Mouse (Mus musculus): Measurements from ENCODE around the gene Ap2a1. TPM values are rescaled to one million over a fixed set of nuclear protein-coding genes. Genes with fewer than 3 reads are reported as not detected.

The Ap2a1 gene
- polyA plus RNA-seq, 1 experiment: 48.1 TPM

DNA sequence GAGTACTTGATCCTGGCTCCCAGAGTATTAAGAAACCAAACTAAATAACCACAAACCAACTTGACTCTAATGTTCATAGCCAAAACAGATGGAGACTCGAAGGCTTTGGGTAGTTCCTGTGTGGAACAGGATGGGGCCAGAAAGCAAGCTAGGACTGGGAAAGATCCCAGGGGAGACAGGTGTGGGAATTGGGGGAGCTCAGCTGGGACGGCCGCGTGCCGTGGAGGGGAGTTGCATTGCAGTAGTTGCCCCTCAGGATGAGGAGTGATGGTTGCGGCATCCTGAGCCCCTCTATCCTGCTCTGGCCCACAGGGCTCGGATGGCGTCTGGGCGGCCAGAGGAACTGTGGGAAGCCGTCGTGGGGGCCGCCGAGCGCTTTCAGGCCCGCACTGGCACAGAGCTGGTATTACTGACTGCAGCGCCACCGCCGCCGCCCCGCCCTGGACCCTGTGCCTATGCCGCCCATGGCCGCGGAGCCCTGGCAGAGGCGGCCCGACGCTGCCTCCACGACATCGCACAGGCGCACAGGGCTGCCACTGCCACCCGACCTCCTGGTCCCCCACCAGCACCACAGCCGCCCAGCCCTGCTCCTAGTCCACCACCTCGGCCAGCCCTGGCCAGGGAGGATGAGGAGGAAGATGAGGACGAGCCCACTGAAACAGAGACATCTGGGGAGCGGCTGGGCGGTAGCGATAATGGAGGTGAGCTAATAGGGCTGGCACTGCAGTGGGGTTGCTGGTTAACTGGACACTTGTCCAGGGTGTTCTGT, 76.9 kb downstream of the Ap2a1 start:
- Histone ChIP-seq H3K4me1 (ENCODE audit: control insufficient read depth) (peaks cover 93% of the 10 kb centered on the region), H3K36me3 (ENCODE audit: control insufficient read depth) (peaks cover 33% of the 10 kb centered on the region), H3K9me3 (ENCODE audit: control insufficient read depth, low read length) (no peaks in the 10 kb centered on the region), H3K4me3 (replicated peaks) (peak overlapping the region; percentile 29), H3K27me3 (ENCODE audit: control insufficient read depth) (no peaks in the 10 kb centered on the region)
- TF ChIP-seq TAL1 (IDR thresholded peaks at IDR 0.05; ENCODE audit: low read length): no peak
- no peak for TF ChIP-seq GATA1 (IDR thresholded peaks at IDR 0.05; ENCODE audit: low read length)

DNA sequence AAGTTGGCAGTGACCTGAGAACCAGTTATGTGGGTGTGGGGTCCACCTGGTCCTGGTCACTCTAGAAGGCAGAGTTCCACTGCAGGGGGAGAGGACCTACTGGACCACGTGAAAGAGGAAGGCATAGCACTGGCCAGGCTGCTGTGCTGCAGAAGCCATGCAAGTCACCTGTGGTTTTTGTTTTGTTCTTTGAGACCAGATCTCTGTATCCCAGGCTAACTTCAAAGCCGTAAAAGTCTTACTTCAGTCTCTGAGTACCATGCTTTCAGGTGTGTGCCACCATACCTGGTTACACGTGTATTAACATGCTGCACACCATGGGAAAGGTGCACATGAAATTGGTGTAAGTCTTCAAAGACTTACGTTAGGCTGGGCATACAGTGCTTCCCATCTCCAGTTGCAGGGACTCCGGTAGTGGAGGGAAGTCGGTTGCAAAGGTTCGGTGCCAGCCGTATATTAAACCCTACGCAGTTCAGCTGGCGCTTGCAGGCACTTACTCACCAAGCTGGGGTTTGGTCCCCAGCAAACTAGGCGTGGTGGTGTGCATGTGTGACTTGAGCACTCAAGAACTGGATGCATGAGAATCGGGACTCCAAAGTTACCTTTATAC, 77.6 kb downstream of the Ap2a1 start:
- TF ChIP-seq GATA1 (IDR thresholded peaks at IDR 0.05; ENCODE audit: low read length) (no peak), TAL1 (IDR thresholded peaks at IDR 0.05; ENCODE audit: low read length) (no peak)
- Histone ChIP-seq H3K4me3 (replicated peaks) (peak overlapping the region; percentile 76), H3K27me3 (ENCODE audit: control insufficient read depth) (no peaks in the 10 kb centered on the region), H3K36me3 (ENCODE audit: control insufficient read depth) (peaks cover 37% of the 10 kb centered on the region), H3K9me3 (ENCODE audit: control insufficient read depth, low read length) (no peaks in the 10 kb centered on the region), H3K4me1 (ENCODE audit: control insufficient read depth) (peaks cover 90% of the 10 kb centered on the region)

DNA sequence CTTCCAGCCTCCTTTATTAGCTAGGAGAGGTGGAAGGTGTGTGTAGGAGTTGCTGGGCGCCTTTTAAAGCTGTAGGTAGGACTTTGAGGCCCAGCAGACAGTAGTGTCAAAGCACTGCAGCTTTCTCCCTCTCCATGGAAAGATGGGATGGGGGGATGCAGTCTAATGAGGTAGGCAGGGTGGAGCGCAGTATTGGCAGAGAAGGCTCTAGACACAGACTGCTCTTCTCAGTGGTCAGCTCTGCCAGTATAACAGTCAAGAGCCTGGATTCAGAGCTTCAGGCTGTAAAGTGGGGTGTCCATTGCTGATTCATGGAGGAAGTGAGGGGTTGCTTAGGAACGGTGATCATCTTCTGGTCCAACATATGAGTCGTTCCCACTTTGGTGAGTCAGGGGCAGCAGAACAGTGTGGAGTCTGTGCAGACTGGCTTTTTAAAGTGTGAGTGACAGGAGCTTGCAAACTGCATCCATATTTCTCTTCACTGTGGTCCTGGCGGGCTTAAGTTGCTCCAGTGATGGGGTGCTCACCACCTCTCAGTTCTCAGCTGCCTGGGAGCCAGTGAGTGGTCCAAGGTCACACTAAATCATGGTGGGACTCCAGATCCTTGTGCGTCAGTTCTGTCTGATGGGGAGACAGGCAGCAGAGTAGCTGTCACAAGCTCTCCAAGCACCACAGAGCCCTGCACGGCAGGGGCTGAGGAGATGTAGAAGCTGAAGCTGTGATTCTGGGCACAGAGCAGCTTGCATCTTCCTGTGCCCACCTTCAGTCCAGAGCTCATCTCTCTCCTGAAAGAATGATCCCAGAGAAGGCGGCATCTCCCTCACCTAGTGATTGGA, 78.3 kb downstream of the Ap2a1 start:
- no peak for TF ChIP-seq GATA1 (IDR thresholded peaks at IDR 0.05; ENCODE audit: low read length)
- no peak for TF ChIP-seq TAL1 (IDR thresholded peaks at IDR 0.05; ENCODE audit: low read length)
- Histone ChIP-seq H3K27me3 (ENCODE audit: control insufficient read depth) (no peaks in the 10 kb centered on the region), H3K4me3 (replicated peaks) (peak overlapping the region; percentile 76), H3K4me1 (ENCODE audit: control insufficient read depth) (peaks cover 85% of the 10 kb centered on the region), H3K9me3 (ENCODE audit: control insufficient read depth, low read length) (no peaks in the 10 kb centered on the region), H3K36me3 (ENCODE audit: control insufficient read depth) (peaks cover 45% of the 10 kb centered on the region)

Other genes with a start within 250 kb of the Ap2a1 start
- not detected in 2 replicates for gene Izumo2, start 220.8 kb downstream of the Ap2a1 start, polyA plus RNA-seq (2012)
- gene Vrk3, start 181.1 kb downstream of the Ap2a1 start, polyA plus RNA-seq (2012): 16.3 and 18.4 TPM in 2 replicates
- 0.03 and 0.07 TPM in 2 replicates for gene Zfp473, start 178.4 kb downstream of the Ap2a1 start, polyA plus RNA-seq (2012)
- 6.9 and 10.5 TPM in 2 replicates for gene Nup62, start 113.4 kb downstream of the Ap2a1 start, polyA plus RNA-seq (2012)
- gene Il4i1, start 113.1 kb downstream of the Ap2a1 start, polyA plus RNA-seq (2012): 0.12 and 0.13 TPM in 2 replicates
- gene Atf5, start 112.8 kb downstream of the Ap2a1 start, polyA plus RNA-seq (2012): 9.7 and 12.0 TPM in 2 replicates
- gene Akt1s1, start 80.5 kb downstream of the Ap2a1 start, polyA plus RNA-seq (2012): 33.5 and 36.8 TPM in 2 replicates
- gene Tbc1d17, start 80.4 kb downstream of the Ap2a1 start, polyA plus RNA-seq (2012): 7.7 and 10.0 TPM in 2 replicates
- 4.5 and 5.5 TPM in 2 replicates for gene Pnkp, start 72.4 kb downstream of the Ap2a1 start, polyA plus RNA-seq (2012)
- gene Ptov1, start 59.7 kb downstream of the Ap2a1 start, polyA plus RNA-seq (2012): 7.3 and 8.9 TPM in 2 replicates
- gene Med25, start 36.8 kb downstream of the Ap2a1 start, polyA plus RNA-seq (2012): 46.3 and 51.9 TPM in 2 replicates
- 2.6 TPM in 2 replicates for gene Fuz, start 33.4 kb downstream of the Ap2a1 start, polyA plus RNA-seq (2012)
- gene Tsks, start 13.7 kb upstream of the Ap2a1 start, polyA plus RNA-seq (2012): not detected in 2 replicates
- 0.05 and 0.07 TPM in 2 replicates for gene Cpt1c, start 45.4 kb upstream of the Ap2a1 start, polyA plus RNA-seq (2012)
- 4.3 and 4.9 TPM in 2 replicates for gene Prmt1, start 57.1 kb upstream of the Ap2a1 start, polyA plus RNA-seq (2012)
- 10.4 and 10.6 TPM in 2 replicates for gene Irf3, start 68.2 kb upstream of the Ap2a1 start, polyA plus RNA-seq (2012)
- 6.1 and 6.4 TPM in 2 replicates for gene Bcl2l12, start 69.2 kb upstream of the Ap2a1 start, polyA plus RNA-seq (2012)
- gene Scaf1, start 86.9 kb upstream of the Ap2a1 start, polyA plus RNA-seq (2012): 29.6 and 31.0 TPM in 2 replicates
- gene Rras, start 88.5 kb upstream of the Ap2a1 start, polyA plus RNA-seq (2012): 0.45 and 0.53 TPM in 2 replicates
- gene Prr12, start 123.4 kb upstream of the Ap2a1 start, polyA plus RNA-seq (2012): 1.6 and 2.9 TPM in 2 replicates
- gene Nosip, start 132.9 kb upstream of the Ap2a1 start, polyA plus RNA-seq (2012): 12.5 and 14.9 TPM in 2 replicates
- gene Prrg2, start 133.2 kb upstream of the Ap2a1 start, polyA plus RNA-seq (2012): 3.0 and 3.6 TPM in 2 replicates
- gene Rcn3, start 162.7 kb upstream of the Ap2a1 start, polyA plus RNA-seq (2012): 0.86 and 0.91 TPM in 2 replicates
- gene Fcgrt, start 174.4 kb upstream of the Ap2a1 start, polyA plus RNA-seq (2012): 1.0 TPM in 2 replicates
- gene Rps11, start 194.9 kb upstream of the Ap2a1 start, polyA plus RNA-seq (2012): 22.2 and 23.5 TPM in 2 replicates
- gene Rpl13a, start 199.3 kb upstream of the Ap2a1 start, polyA plus RNA-seq (2012): 438 and 543 TPM in 2 replicates
- gene Gm45713, start 206.7 kb upstream of the Ap2a1 start, polyA plus RNA-seq (2012): not detected in 2 replicates
- gene Flt3l, start 206.9 kb upstream of the Ap2a1 start, polyA plus RNA-seq (2012): 1.7 TPM in 2 replicates
- 6.2 and 7.2 TPM in 2 replicates for gene Pih1d1, start 224.8 kb upstream of the Ap2a1 start, polyA plus RNA-seq (2012)
- 13.5 and 16.3 TPM in 2 replicates for gene Aldh16a1, start 225.1 kb upstream of the Ap2a1 start, polyA plus RNA-seq (2012)
- 0.02 TPM in 1 of 2 replicates, not detected in the other for gene Slc17a7, start 234.5 kb upstream of the Ap2a1 start, polyA plus RNA-seq (2012)

All from erythroblast, embryonic 14.5 days (primary cell).